Mouse (Mus musculus): ENCODE measurements around the gene Pld2. TPM values are rescaled to one million over a fixed set of nuclear protein-coding genes. Genes with fewer than 3 reads are reported as not detected.
A peak's percentile ranks its signal among the peaks of the same experiment; 100 is the strongest.

The Pld2 gene
- total and polyA plus RNA-seq, 3 experiments = 0.15 to 0.39 TPM; not detected in 1

- peak; percentile 77 for TF ChIP-seq JUND (IDR thresholded peaks at IDR 0.05; ENCODE audit: low read depth, low read length)
- TF ChIP-seq EP300 (IDR thresholded peaks at IDR 0.05; ENCODE audit: low read depth in 1 of 2, low read length in 2 of 2) = 0 out of 4 replicates have a peak, but pooled peaks of 1 of the 2 experiments have one; percentile 19
- TF ChIP-seq RAD21 (IDR thresholded peaks at IDR 0.05; ENCODE audit: low read depth, low read length) = peak; percentile 89
- 0 out of 2 replicates have a peak, but pooled peaks have one; percentile 3 for TF ChIP-seq GATA1 (IDR thresholded peaks at IDR 0.05; ENCODE audit: low read depth, low read length)
- no peak for TF ChIP-seq MAFK (IDR thresholded peaks at IDR 0.05; ENCODE audit: borderline replicate concordance, low read depth, low read length)
- 0 out of 2 replicates have a peak, but pooled peaks have one; percentile 67 for TF ChIP-seq MAZ (IDR thresholded peaks at IDR 0.05; ENCODE audit: low read depth, low read length)
- TF ChIP-seq NELFE (IDR thresholded peaks at IDR 0.05; ENCODE audit: low read depth, low read length) = no peak
- 0 out of 2 replicates have a peak, but pooled peaks have one; percentile 30 for TF ChIP-seq HCFC1 (IDR thresholded peaks at IDR 0.05; ENCODE audit: low read depth, low read length)
- peak; percentile 63 to 94 (median 68) for TF ChIP-seq CTCF (IDR thresholded peaks at IDR 0.05 in 2 of 3, conservative IDR thresholded peaks at IDR 0.05 in 1 of 3; ENCODE audit: control insufficient read depth in 1 of 3, insufficient read depth in 1 of 3, low read depth in 2 of 3, low read length in 3 of 3, poor library complexity in 1 of 3, severe bottlenecking in 1 of 3)
- TF ChIP-seq MAX (IDR thresholded peaks at IDR 0.05; ENCODE audit: low read length) = peak; percentile 67; the same call in 1 of the 2 replicates
- TF ChIP-seq KAT2A (conservative IDR thresholded peaks at IDR 0.05; ENCODE audit: low read depth, low read length) = no peak
- TF ChIP-seq GABPA (IDR thresholded peaks at IDR 0.05; ENCODE audit: low read depth, low read length) = no peak
- no peak for TF ChIP-seq CHD2 (IDR thresholded peaks at IDR 0.05; ENCODE audit: low read length)
- TF ChIP-seq E2F4 (IDR thresholded peaks at IDR 0.05; ENCODE audit: borderline replicate concordance, low read depth, low read length) = no peak
- peak; percentile 66 for TF ChIP-seq ZNF384 (IDR thresholded peaks at IDR 0.05; ENCODE audit: low read depth, low read length)
Observed at GRCm38 (mm10) chr11:70506385-70506784, 33.5 kb upstream of the Pld2 start (continued).

- Histone ChIP-seq H3K36me3 (ENCODE audit: control insufficient read depth in 1 of 2, insufficient read depth in 2 of 2, low read length in 2 of 2) (peaks cover 0 to 17% of the 10 kb centered on the region in 2 experiments; a peak in 2 of 4 replicates), H3K4me1 (ENCODE audit: control insufficient read depth in 1 of 2, insufficient read depth in 2 of 2, low read length in 2 of 2) (peaks cover under 1 to 22% of the 10 kb centered on the region in 2 experiments; a peak in 3 of 4 replicates), H3K4me3 (ENCODE audit: control insufficient read depth in 1 of 2, insufficient read depth in 1 of 2, low read depth in 2 of 2, low read length in 2 of 2) (no peak overlapping the region), H3K27me3 (ENCODE audit: control insufficient read depth in 1 of 2, insufficient read depth in 2 of 2, low read length in 2 of 2) (peaks cover 6 to 10% of the 10 kb centered on the region in 2 experiments), H3K9ac (ENCODE audit: control insufficient read depth, low read depth, low read length, poor library complexity, severe bottlenecking) (no peak overlapping the region), H3K27ac (ENCODE audit: control insufficient read depth, low read depth, low read length) (no peak overlapping the region), H3K79me2 (ENCODE audit: control insufficient read depth, insufficient read depth, low read length, poor library complexity) (no peaks in the 10 kb centered on the region), H3K9me3 (replicated peaks; ENCODE audit: insufficient read depth, low read length) (no peaks in the 10 kb centered on the region)
- no peak for DNase-seq (ENCODE audit: low read depth, low spot score)
- TF ChIP-seq POLR2A (IDR thresholded peaks at IDR 0.05; ENCODE audit: control insufficient read depth in 1 of 2, insufficient read depth in 1 of 2, low read depth in 1 of 2, low read length in 2 of 2, poor library complexity in 1 of 2) (no peak), TBP (IDR thresholded peaks at IDR 0.05; ENCODE audit: low read depth, low read length) (no peak), ZNF384 (IDR thresholded peaks at IDR 0.05; ENCODE audit: low read depth, low read length) (no peak), CHD1 (IDR thresholded peaks at IDR 0.05; ENCODE audit: low read depth, low read length) (no peak), ZKSCAN1 (IDR thresholded peaks at IDR 0.05; ENCODE audit: low read depth, low read length) (no peak), POLR2AphosphoS2 (IDR thresholded peaks at IDR 0.05; ENCODE audit: low read length) (no peak), RAD21 (IDR thresholded peaks at IDR 0.05; ENCODE audit: low read depth, low read length) (no peak), MXI1 (IDR thresholded peaks at IDR 0.05; ENCODE audit: low read depth, low read length) (no peak), NRF1 (IDR thresholded peaks at IDR 0.05; ENCODE audit: insufficient read depth, low read depth, low read length, poor library complexity, severe bottlenecking) (no peak), MYC (IDR thresholded peaks at IDR 0.05; ENCODE audit: low read depth, low read length) (no peak), USF1 (IDR thresholded peaks at IDR 0.05; ENCODE audit: low read depth, low read length) (no peak), HCFC1 (IDR thresholded peaks at IDR 0.05; ENCODE audit: low read depth, low read length) (no peak), MAFK (IDR thresholded peaks at IDR 0.05; ENCODE audit: borderline replicate concordance, low read depth, low read length) (no peak), RCOR1 (IDR thresholded peaks at IDR 0.05; ENCODE audit: low read depth, low read length) (no peak), USF2 (IDR thresholded peaks at IDR 0.05; ENCODE audit: borderline replicate concordance in 1 of 2, insufficient read depth in 1 of 2, low read depth in 1 of 2, low read length in 2 of 2) (no peak), POLR2AphosphoS5 (IDR thresholded peaks at IDR 0.05; ENCODE audit: borderline replicate concordance, low read depth, low read length) (no peak), TAL1 (IDR thresholded peaks at IDR 0.05; ENCODE audit: low read length) (no peak), KAT2A (conservative IDR thresholded peaks at IDR 0.05; ENCODE audit: low read depth, low read length) (no peak), MYB (IDR thresholded peaks at IDR 0.05; ENCODE audit: low read depth, low read length) (no peak)
Observed at GRCm38 (mm10) chr11:70506962-70507515, 32.8 kb upstream of the Pld2 start.

Data from MEL (cell line).